Mouse (Mus musculus): Measurements from ENCODE around the gene Adig. TPM values are rescaled to one million over a fixed set of nuclear protein-coding genes. Genes with fewer than 3 reads are reported as not detected.

Gene Adig
- polyA plus RNA-seq, 1 experiment from 2014 or later = not detected

DNA sequence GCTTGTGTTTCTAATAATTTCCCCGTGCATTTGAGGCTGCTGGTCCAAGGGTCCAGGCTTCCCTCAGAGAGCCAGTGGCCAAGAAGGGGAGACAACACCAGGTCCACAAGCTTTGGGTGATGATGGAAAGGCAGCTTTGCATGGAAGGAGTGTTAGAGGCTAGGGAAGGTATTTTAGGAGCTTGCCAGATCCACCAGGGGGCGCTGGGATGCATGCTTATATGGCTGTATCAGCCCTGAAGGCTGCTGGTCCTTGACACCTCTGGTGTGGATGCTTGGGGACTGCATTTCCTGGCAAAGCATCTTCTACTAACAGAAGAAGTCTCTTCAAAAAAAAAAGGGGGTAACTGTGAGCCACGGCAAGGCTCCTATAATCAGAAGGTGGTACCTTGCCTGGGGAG is 47.7 kb downstream of the Adig start:
- Histone ChIP-seq H3K9me3 (no peaks in the 10 kb centered on the region), H3K36me3 (replicated peaks) (no peaks in the 10 kb centered on the region), H3K27me3 (replicated peaks; ENCODE audit: low read depth, poor library complexity, severe bottlenecking) (peaks cover 63% of the 10 kb centered on the region), H3K4me3 (no peak overlapping the region), H3K27ac (replicated peaks) (no peak overlapping the region), H3K4me1 (peaks cover 8% of the 10 kb centered on the region)
- peak; percentile 84 for DNase-seq (ENCODE audit: low spot score)
- WGBS = 2% methylated on average over 3 of the region's 3 CpGs

DNA sequence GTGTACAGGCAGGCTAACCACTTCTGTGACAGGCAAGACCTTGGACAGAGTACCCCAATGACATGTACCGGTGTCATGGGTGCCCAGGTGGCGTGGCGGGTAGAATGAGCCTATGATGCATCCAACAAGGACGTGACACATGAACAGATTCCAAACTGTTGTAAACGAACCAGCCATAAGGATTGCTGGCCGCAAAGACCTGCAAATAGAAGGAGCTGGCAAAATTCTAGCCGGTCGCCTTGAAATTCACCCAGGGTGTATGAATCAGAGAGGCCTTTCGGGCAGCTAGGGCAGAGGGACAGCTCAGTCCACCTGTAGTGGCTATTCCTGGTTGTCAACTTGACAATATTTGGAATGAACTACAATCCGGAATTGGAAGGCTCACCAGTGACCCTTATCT is 52.0 kb downstream of the Adig start:
- H3K4me1 ChIP-seq = peaks cover 21% of the 10 kb centered on the region
- H3K4me3 ChIP-seq = no peak overlapping the region
- H3K36me3 ChIP-seq (replicated peaks) = no peaks in the 10 kb centered on the region
- H3K9me3 ChIP-seq = no peaks in the 10 kb centered on the region
- no peak overlapping the region for H3K27ac ChIP-seq (replicated peaks)
- 10% methylated on average over 10 of the region's 10 CpGs for WGBS
- DNase-seq (ENCODE audit: low spot score) = no peak
- H3K27me3 ChIP-seq (replicated peaks; ENCODE audit: low read depth, poor library complexity, severe bottlenecking) = peaks cover 73% of the 10 kb centered on the region

DNA sequence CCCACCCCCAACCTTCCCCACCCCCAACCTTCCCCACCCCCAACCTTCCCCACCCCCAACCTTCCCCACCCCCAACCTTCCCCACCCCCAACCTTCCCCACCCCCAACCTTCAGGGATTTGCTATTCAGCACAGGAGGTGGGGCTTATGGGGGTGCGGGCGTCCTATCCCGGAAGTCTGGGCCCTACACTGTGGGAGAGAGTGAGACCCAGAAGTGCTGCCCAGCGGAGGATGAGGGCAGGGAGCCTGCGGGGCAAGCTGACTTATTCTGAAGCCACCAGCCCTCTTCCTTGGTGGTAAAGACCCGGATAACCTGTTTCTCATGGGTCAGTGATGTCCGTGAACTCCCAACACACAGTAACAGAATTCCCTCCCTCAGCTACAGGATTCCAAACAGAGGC is 52.8 kb downstream of the Adig start:
- peaks cover 70% of the 10 kb centered on the region for H3K27me3 ChIP-seq (replicated peaks; ENCODE audit: low read depth, poor library complexity, severe bottlenecking)
- H3K36me3 ChIP-seq (replicated peaks) = no peaks in the 10 kb centered on the region
- H3K4me1 ChIP-seq = peaks cover 26% of the 10 kb centered on the region
- no peaks in the 10 kb centered on the region for H3K9me3 ChIP-seq
- H3K27ac ChIP-seq (replicated peaks) = no peak overlapping the region
- no peak for DNase-seq (ENCODE audit: low spot score)
- WGBS = 2% methylated on average over 7 of the region's 7 CpGs
- H3K4me3 ChIP-seq = peak overlapping the region; percentile 43

DNA sequence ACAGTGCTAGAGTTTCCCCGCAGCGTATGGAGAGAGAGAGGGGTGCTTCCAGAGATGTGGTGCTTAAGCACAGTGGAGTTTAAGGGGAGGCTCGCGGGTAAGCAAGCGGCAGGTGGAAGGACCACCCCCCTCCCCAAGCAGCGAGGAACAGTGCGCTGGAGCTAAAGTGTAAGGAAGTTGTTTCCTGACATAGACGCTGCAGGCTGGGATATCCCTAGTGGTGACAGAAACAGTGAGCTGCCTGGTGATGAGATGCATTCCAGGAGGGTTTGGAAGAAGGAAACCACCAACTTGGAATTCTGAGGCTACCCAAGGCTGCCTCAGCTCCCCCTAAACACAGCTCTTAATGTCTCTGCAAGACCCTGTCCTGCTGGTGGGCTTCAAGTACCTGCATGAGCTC is 53.4 kb downstream of the Adig start:
- Histone ChIP-seq H3K36me3 (replicated peaks) (no peaks in the 10 kb centered on the region), H3K4me1 (peaks cover 28% of the 10 kb centered on the region), H3K4me3 (peak overlapping the region; percentile 43), H3K27ac (replicated peaks) (no peak overlapping the region; the same call in 1 of the 2 replicates), H3K9me3 (no peaks in the 10 kb centered on the region), H3K27me3 (replicated peaks; ENCODE audit: low read depth, poor library complexity, severe bottlenecking) (peaks cover 67% of the 10 kb centered on the region)
- under 1% methylated on average over 8 of the region's 8 CpGs for WGBS
- no peak for DNase-seq (ENCODE audit: low spot score)

DNA sequence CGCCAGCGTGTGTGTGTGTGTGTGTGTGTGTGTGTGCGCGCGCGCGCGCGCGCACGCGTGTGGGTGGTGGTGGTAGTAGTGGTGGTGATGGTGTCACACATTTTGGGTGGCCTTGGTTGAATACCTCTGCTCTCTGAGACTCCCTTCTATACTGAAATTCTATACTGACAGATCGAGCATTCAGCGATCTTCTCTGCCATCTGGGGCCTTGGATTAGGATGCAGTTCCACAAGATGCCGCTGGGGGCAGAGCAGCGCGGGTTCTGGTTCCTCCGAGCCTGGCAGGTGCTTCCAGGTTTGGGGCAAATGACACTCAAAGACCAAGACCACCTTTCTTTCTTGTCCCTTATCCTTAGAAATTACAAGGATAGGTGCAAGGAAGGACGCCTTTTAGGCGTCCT is 53.8 kb downstream of the Adig start:
- Histone ChIP-seq H3K36me3 (replicated peaks) (no peaks in the 10 kb centered on the region), H3K27ac (replicated peaks) (no peak overlapping the region; the same call in 1 of the 2 replicates), H3K4me3 (peak overlapping the region; percentile 43), H3K4me1 (peaks cover 32% of the 10 kb centered on the region), H3K9me3 (no peaks in the 10 kb centered on the region), H3K27me3 (replicated peaks; ENCODE audit: low read depth, poor library complexity, severe bottlenecking) (peaks cover 67% of the 10 kb centered on the region)
- DNase-seq (ENCODE audit: low spot score) = peak; percentile 81
- 1% methylated on average over 20 of the region's 20 CpGs for WGBS

DNA sequence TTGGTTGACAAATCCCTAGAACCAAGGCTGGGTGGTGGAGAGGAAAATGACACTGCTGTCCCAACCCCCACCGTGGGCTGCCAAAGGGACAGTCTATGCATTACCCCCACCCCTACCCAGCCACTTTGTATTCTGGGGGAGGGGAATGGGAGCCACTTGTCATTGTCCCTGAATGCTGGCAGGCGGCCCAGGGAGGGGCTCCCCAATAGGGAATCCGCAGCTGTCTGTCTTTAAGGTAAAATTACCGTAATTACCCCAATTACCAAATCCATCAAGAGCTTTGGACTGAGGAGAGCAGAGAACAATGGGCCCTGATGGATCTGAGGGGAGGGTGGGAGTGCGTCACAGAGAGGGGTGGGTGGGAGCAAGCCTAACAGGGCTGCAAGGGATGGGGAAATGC is 54.3 kb downstream of the Adig start:
- Histone ChIP-seq H3K27me3 (replicated peaks; ENCODE audit: low read depth, poor library complexity, severe bottlenecking) (peaks cover 64% of the 10 kb centered on the region), H3K27ac (replicated peaks) (no peak overlapping the region), H3K4me3 (no peak overlapping the region), H3K4me1 (peaks cover 37% of the 10 kb centered on the region), H3K36me3 (replicated peaks) (no peaks in the 10 kb centered on the region), H3K9me3 (no peaks in the 10 kb centered on the region)
- 5% methylated on average over 5 of the region's 5 CpGs for WGBS
- DNase-seq (ENCODE audit: low spot score) = no peak

Other genes starting within 250 kb of the Adig start
- not detected in 2 replicates for gene Bpi, start 244.5 kb upstream of the Adig start, polyA plus RNA-seq (2016; fragmentation: Nextera tagmentation; extraction: Ambion mirVana)
- 1.9 and 3.4 TPM in 2 replicates for gene Lbp, start 196.1 kb upstream of the Adig start, polyA plus RNA-seq (2016; fragmentation: Nextera tagmentation; extraction: Ambion mirVana)
- gene Snhg11, start 127.0 kb upstream of the Adig start, polyA plus RNA-seq (2016; fragmentation: Nextera tagmentation; extraction: Ambion mirVana) = 22.1 and 25.2 TPM in 2 replicates
- gene Ralgapb, start 92.8 kb upstream of the Adig start, polyA plus RNA-seq (2016; fragmentation: Nextera tagmentation; extraction: Ambion mirVana) = 11.9 and 12.7 TPM in 2 replicates
- 0.21 and 0.25 TPM in 2 replicates for gene Arhgap40, start 10.2 kb downstream of the Adig start, polyA plus RNA-seq (2016; fragmentation: Nextera tagmentation; extraction: Ambion mirVana)
- 0.05 and 0.15 TPM in 2 replicates for gene Slc32a1, start 108.2 kb downstream of the Adig start, polyA plus RNA-seq (2016; fragmentation: Nextera tagmentation; extraction: Ambion mirVana)
- 14.4 and 16.7 TPM in 2 replicates for gene Actr5, start 122.3 kb downstream of the Adig start, polyA plus RNA-seq (2016; fragmentation: Nextera tagmentation; extraction: Ambion mirVana)
- gene Ppp1r16b, start 162.8 kb downstream of the Adig start, polyA plus RNA-seq (2016; fragmentation: Nextera tagmentation; extraction: Ambion mirVana) = 3.3 TPM in 2 replicates